Mouse (Mus musculus): Measurements from ENCODE around the gene Cisd3.

DNA sequence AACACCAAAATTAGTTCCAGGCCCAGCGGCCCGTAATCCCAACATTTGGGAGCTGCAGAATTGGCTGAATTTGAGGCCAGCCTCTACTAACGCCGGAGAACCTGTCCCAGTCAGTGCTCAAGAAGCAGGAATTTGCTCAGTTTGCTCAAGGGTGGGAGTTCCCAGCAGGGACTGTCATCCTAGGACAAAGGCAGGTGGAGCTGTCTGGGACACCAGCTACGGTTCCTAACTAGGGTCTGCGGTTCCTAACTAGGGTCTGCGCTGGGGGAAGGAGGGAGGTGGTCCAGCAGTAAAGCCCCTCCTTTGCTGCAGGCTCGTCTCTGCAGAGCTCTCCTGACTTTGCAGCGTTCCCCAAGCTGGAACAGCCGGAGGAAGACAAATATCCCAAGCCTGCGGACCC lies 12.5 kb upstream of the Cisd3 start:
- TF ChIP-seq CTCF (IDR thresholded peaks at IDR 0.05; ENCODE audit: borderline replicate concordance, insufficient read depth, low read length) = no peak
- no peak for TF ChIP-seq POLR2A (IDR thresholded peaks at IDR 0.05; ENCODE audit: low read depth, low read length)
